Mouse (Mus musculus) liver, adult 2 months (tissue): ENCODE data around the gene Mthfd1.

Source experiments
- CTCF ChIP-seq: fragments of 200-500 bp; IDR thresholded peaks from 2 replicates; pipeline ENCODE4 v1.5.1; 2011; ENCODE audit warnings: low read depth, low read length, control low read depth
- POLR2A ChIP-seq: fragments of 200-500 bp; IDR thresholded peaks from 2 replicates; pipeline ENCODE4 v1.6.1; 2011; ENCODE audit warnings: low read length, control low read depth; ENCODE audit not compliant: insufficient read depth; ENCODE audit errors: extremely low read depth

GRCm38 (mm10) chr12:76289428-76289827 is 34.3 kb downstream of the Mthfd1 start:
- TF ChIP-seq CTCF, result no peak
- no peak for TF ChIP-seq POLR2A
